Mouse (Mus musculus): ENCODE data around the gene Gdap1l1.

DNA sequence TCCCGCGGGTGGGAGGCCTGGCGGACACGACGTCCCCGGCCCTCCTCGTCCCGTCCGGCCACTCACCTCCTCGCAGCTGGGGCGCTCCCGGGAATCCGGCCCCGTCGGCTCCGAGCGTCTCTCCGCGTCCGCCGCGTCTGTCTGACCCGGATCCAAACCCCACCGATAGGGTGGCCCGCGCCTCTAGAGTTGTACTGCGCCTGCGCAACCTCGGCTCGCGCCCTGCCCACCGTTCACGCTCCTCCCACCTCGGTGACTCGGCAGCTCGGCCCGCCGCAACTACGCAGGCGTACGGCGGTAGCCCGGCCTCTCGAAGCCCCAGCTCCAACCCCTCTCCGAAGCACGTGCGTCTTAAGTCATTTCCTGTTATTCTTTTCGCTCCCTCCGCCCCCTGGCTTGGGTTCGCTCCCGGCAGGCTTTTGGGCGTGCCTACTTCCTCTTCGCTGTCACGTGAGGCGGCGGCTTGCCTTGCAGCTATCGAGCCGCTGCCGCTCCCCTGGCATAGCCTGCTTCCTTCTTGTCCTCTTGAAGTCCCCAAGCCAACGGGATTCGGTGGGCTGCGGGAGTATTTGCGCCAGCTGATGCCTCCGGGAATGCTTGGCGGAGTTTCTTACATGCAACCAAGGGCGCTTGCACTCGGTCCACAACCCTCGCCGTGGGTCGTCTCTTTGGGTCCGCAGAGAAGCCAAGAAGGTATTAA, 18.8 kb upstream of the Gdap1l1 start:
- TF ChIP-seq POLR2A (IDR thresholded peaks at IDR 0.05; ENCODE audit: insufficient read length, low read depth) (peak; percentile 85), TCF12 (IDR thresholded peaks at IDR 0.05; ENCODE audit: insufficient read depth, poor library complexity, severe bottlenecking) (no peak), REST (IDR thresholded peaks at IDR 0.05; ENCODE audit: insufficient read depth, insufficient read length) (no peak), USF1 (IDR thresholded peaks at IDR 0.05; ENCODE audit: low read depth) (peak; percentile 94), CEBPB (IDR thresholded peaks at IDR 0.05; ENCODE audit: insufficient read depth, poor library complexity, severe bottlenecking) (no peak)

All from myocyte (in vitro differentiated cells).